Mouse (Mus musculus): Measurements from ENCODE around the gene Ssh1. TPM values are rescaled to one million over a fixed set of nuclear protein-coding genes. Genes with fewer than 3 reads are reported as not detected.
A peak's percentile ranks its signal among the peaks of the same experiment; 100 is the strongest.

The Ssh1 gene
- total and polyA plus RNA-seq, 2 experiments from 2014 or later, result 10.4 to 11.5 TPM

DNA sequence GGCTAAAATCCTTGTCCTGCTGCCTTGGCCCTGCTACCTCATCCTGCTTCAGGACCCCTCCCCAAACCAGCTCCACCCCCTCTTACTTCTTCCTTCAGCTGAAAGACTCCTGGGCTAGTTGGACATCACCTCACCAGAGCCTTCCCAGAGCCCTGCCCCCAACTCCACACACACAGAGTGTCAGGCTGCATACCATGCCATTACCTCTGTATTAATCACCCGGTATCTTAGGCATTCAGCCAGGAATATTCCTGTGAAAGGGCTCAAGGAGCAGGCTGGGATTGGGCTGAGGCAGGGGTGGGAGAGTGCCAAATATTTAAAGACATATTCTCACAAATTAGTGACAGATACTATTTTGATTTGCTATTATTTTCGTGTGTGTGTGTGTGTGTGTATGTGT is 2.8 kb upstream of the Ssh1 start:
- ATAC-seq (no peak), DNase-seq (no peak)
- H3K27me3 ChIP-seq (ENCODE audit: insufficient read depth, low read length), result no peaks in the 10 kb centered on the region
- no peaks in the 10 kb centered on the region for H3K9me3 ChIP-seq (ENCODE audit: low read length)
- no peak overlapping the region for H3K9ac ChIP-seq
- H3K36me3 ChIP-seq (ENCODE audit: insufficient read depth), result no peaks in the 10 kb centered on the region
- H3K4me1 ChIP-seq (ENCODE audit: insufficient read depth), result peaks cover 11% of the 10 kb centered on the region; the same call in 1 of the 2 replicates
- no peak for TF ChIP-seq CTCF (IDR thresholded peaks at IDR 0.05; ENCODE audit: low read depth)
- no peak overlapping the region for H3K27ac ChIP-seq (ENCODE audit: low read depth, low read length)
- H3K4me2 ChIP-seq (ENCODE audit: low read depth), result no peak overlapping the region
- 35% methylated on average over 2 of the region's 2 CpGs for whole genome bisulfite sequencing
- no peak overlapping the region for H3K4me3 ChIP-seq (ENCODE audit: low read depth, low read length)

DNA sequence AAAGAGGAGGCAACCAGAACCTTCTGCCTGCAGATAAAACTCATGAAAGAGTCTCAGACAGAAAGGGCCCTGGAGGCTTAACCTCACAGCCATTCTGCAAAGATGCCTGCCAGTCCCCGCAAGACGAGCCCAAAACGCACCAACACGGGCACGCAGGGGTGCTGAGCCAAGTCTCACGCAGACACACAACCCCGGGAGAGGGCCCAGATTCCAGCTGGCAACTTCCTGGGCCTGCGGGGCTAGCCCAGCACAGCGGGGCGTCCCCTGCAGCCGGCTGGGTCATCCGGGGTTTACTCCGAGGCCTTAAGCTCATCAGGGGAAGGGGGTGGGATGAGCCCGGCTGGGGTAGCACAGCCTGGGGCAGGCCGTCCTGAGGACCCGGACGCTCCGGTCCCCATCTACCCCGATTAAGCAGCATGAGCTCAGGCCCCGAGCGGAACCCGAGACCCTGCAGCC is 635 bp downstream of the Ssh1 start:
- no peak; the same call in 1 of the 2 replicates for ATAC-seq
- 2% methylated on average over 22 of the region's 22 CpGs for WGBS
- H3K9me3 ChIP-seq (ENCODE audit: low read length), result no peaks in the 10 kb centered on the region
- peak overlapping the region; percentile 86 for H3K4me3 ChIP-seq (ENCODE audit: low read depth, low read length)
- DNase-seq, result peak; percentile 78
- peak overlapping the region; percentile 96 for H3K27ac ChIP-seq (ENCODE audit: low read depth, low read length)
- peaks cover 11% of the 10 kb centered on the region; the same call in 1 of the 2 replicates for H3K4me1 ChIP-seq (ENCODE audit: insufficient read depth)
- no peak for TF ChIP-seq CTCF (IDR thresholded peaks at IDR 0.05; ENCODE audit: low read depth)
- peak overlapping the region; percentile 92 for H3K9ac ChIP-seq
- H3K27me3 ChIP-seq (ENCODE audit: insufficient read depth, low read length), result no peaks in the 10 kb centered on the region
- no peaks in the 10 kb centered on the region; the same call in 1 of the 2 replicates for H3K36me3 ChIP-seq (ENCODE audit: insufficient read depth)
- H3K4me2 ChIP-seq (ENCODE audit: low read depth), result peak overlapping the region; percentile 82

DNA sequence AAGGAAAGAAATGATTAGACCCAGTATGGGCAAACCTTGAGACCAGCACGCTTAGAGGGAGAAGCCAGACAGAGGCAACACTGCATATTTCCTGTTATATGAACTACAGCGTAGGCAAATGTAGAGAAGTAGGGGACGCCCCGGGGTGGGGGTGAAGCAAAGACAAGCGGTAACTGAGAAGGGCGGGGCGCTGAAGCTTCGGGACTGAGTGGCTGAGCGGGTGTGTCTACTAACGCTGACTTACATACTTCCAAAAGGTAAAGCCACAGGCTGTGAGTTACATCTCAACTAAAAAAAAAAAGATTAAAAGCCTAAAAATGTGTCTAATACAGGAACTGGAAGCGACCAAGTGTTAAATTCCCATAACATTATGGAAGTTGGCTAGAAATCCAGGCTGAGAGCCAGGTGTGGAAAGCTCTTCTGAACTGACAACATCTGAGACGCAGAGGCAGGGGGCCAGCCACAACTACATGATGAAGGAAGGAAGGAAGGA is 1.3 kb downstream of the Ssh1 start:
- H3K4me2 ChIP-seq (ENCODE audit: low read depth), result peak overlapping the region; percentile 82
- H3K4me3 ChIP-seq (ENCODE audit: low read depth, low read length), result peak overlapping the region; percentile 86
- H3K9me3 ChIP-seq (ENCODE audit: low read length), result no peaks in the 10 kb centered on the region
- H3K9ac ChIP-seq, result peak overlapping the region; percentile 92
- ATAC-seq (no peak), DNase-seq (peak; percentile 38)
- peak overlapping the region; percentile 96 for H3K27ac ChIP-seq (ENCODE audit: low read depth, low read length)
- H3K4me1 ChIP-seq (ENCODE audit: insufficient read depth), result peaks cover 11% of the 10 kb centered on the region; the same call in 1 of the 2 replicates
- H3K27me3 ChIP-seq (ENCODE audit: insufficient read depth, low read length), result no peaks in the 10 kb centered on the region
- WGBS, result 31% methylated on average over 12 of the region's 12 CpGs
- TF ChIP-seq CTCF (IDR thresholded peaks at IDR 0.05; ENCODE audit: low read depth), result no peak
- no peaks in the 10 kb centered on the region; the same call in 1 of the 2 replicates for H3K36me3 ChIP-seq (ENCODE audit: insufficient read depth)

DNA sequence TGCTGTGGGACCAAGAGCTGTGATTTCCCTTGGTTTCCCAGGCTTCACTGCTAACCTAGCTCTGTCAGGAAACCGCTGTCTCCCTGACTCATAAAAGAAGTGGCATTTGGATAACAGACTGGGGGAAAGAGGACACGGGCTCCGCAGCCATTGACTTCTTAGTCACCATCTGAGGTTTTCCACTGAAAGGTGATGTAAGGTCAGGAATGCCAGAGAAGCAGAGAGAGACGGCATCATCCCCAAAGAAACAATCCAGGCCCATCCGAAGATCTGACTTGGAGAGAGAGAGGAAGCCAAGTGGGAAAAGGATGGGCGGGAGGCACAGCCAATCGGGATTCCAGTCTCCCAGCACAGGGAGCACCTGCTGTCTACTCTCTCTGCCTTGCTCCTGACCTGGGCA is 2.6 kb downstream of the Ssh1 start:
- H3K36me3 ChIP-seq (ENCODE audit: insufficient read depth), result peaks cover 8% of the 10 kb centered on the region
- H3K27me3 ChIP-seq (ENCODE audit: insufficient read depth, low read length), result no peaks in the 10 kb centered on the region
- no peaks in the 10 kb centered on the region for H3K9me3 ChIP-seq (ENCODE audit: low read length)
- TF ChIP-seq CTCF (IDR thresholded peaks at IDR 0.05; ENCODE audit: low read depth), result no peak
- ATAC-seq (no peak), DNase-seq (no peak)
- H3K9ac ChIP-seq, result no peak overlapping the region
- peaks cover 11% of the 10 kb centered on the region; the same call in 1 of the 2 replicates for H3K4me1 ChIP-seq (ENCODE audit: insufficient read depth)
- no peak overlapping the region for H3K27ac ChIP-seq (ENCODE audit: low read depth, low read length)
- WGBS, result 69% methylated on average over 7 of the region's 7 CpGs
- no peak overlapping the region for H3K4me3 ChIP-seq (ENCODE audit: low read depth, low read length)
- 0 out of 2 replicates have a peak overlapping the region, but pooled peaks have one; percentile 82 for H3K4me2 ChIP-seq (ENCODE audit: low read depth)

DNA sequence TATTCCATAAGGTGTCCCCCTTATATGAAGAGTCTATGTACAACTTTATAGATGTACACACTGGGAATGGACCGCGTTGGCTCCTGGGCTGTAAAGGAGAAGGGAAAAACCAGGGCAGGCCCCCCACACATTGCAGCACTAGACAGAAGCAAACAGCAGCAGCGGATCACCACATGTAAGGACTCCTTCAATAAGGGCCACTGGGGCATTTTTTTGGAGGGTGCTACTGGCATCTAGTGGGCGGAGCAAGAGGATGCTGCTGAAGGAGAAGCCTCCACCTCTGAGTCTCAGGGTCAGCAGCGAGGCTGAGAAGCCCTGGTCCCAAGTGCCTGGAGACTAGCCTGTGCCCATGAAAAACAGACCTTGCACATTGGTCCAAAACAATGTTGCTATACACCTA is 3.1 kb downstream of the Ssh1 start:
- Histone ChIP-seq H3K36me3 (ENCODE audit: insufficient read depth) (peaks cover 9% of the 10 kb centered on the region), H3K4me3 (ENCODE audit: low read depth, low read length) (no peak overlapping the region), H3K27ac (ENCODE audit: low read depth, low read length) (no peak overlapping the region), H3K27me3 (ENCODE audit: insufficient read depth, low read length) (no peaks in the 10 kb centered on the region), H3K9me3 (ENCODE audit: low read length) (no peaks in the 10 kb centered on the region), H3K9ac (no peak overlapping the region), H3K4me1 (ENCODE audit: insufficient read depth) (peaks cover 11% of the 10 kb centered on the region; the same call in 1 of the 2 replicates), H3K4me2 (ENCODE audit: low read depth) (no peak overlapping the region)
- ATAC-seq, result no peak
- no peak for DNase-seq
- 87% methylated on average over 5 of the region's 5 CpGs for WGBS
- no peak for TF ChIP-seq CTCF (IDR thresholded peaks at IDR 0.05; ENCODE audit: low read depth)

DNA sequence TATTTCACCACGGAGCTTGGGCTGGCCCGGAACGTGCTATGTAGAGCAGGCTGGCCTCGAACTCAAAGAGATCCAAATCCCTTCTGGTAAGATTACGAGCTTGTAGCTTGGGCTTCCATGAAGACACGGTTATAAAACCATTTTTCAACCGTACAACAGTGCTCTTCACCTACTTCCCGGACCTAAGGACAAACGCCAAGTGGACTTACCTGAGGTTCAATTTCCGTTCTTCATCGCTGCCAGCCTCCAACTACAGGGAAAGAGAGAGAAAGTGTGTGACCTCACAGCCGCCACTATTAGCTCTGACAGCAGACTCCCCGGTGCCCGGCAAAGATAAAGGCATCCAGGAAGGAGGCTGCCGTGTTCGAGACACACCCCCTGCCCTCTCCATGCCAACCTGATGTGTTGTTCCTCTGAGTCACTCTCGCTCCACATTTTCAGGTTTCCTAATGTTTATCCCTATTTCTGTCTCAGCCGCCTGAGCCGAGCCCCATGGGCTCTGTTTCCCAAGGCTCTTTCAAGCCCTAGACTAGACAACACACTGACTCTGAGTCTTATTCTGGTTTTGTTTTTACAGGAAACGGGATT is 4.2 kb downstream of the Ssh1 start:
- DNase-seq (no peak), ATAC-seq (no peak)
- Histone ChIP-seq H3K9ac (no peak overlapping the region), H3K4me1 (ENCODE audit: insufficient read depth) (peaks cover 11% of the 10 kb centered on the region; the same call in 1 of the 2 replicates), H3K36me3 (ENCODE audit: insufficient read depth) (peaks cover 9% of the 10 kb centered on the region), H3K27ac (ENCODE audit: low read depth, low read length) (no peak overlapping the region), H3K4me3 (ENCODE audit: low read depth, low read length) (no peak overlapping the region), H3K27me3 (ENCODE audit: insufficient read depth, low read length) (no peaks in the 10 kb centered on the region), H3K9me3 (ENCODE audit: low read length) (no peaks in the 10 kb centered on the region), H3K4me2 (ENCODE audit: low read depth) (no peak overlapping the region)
- WGBS, result 85% methylated on average over 20 of the region's 20 CpGs
- TF ChIP-seq CTCF (IDR thresholded peaks at IDR 0.05; ENCODE audit: low read depth), result no peak

DNA sequence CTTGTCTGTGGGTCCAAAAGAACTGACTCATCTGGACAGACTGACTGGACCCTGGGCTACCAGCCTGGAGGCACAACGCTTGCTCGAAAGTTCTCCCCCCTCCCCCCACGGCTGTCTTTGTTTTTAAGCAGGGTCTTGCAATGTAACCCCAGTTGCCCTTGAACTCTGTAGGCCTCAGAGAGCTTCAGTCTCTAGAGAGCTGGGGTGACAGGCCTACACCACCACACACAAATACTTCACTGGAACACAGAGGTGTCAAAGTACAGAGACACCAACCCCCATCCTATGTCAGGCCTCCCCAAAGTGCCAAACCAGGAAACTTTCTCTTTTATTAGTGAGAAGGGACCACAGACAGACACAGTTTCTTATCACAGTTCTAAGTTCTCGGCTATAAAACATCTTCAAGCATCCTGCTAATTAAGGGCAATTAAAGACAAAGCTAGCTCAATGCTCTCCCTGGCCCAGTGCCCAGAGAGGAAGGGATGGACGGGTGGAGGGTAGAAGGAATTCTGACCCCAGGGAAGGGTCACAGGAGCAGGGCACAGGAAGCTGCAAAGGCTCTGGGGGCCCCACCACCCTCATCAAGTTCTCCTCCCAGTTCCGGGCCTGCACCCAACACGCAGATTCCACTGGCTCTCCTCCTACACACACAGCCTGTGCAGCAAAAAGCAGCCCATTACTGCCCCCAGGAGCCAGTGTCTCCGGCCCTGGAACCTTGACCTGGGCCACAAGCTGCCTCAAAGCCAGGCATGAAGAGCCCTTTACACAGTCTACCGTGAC is 7.3 kb downstream of the Ssh1 start:
- H3K4me1 ChIP-seq (ENCODE audit: insufficient read depth), result no peaks in the 10 kb centered on the region
- H3K9ac ChIP-seq, result no peak overlapping the region
- H3K4me3 ChIP-seq (ENCODE audit: low read depth, low read length), result no peak overlapping the region
- no peak overlapping the region for H3K4me2 ChIP-seq (ENCODE audit: low read depth)
- ATAC-seq, result no peak
- H3K9me3 ChIP-seq (ENCODE audit: low read length), result no peaks in the 10 kb centered on the region
- WGBS, result 50% methylated on average over 9 of the region's 9 CpGs
- TF ChIP-seq CTCF (IDR thresholded peaks at IDR 0.05; ENCODE audit: low read depth), result no peak
- no peak for DNase-seq
- peaks cover 14% of the 10 kb centered on the region for H3K36me3 ChIP-seq (ENCODE audit: insufficient read depth)
- H3K27me3 ChIP-seq (ENCODE audit: insufficient read depth, low read length), result no peaks in the 10 kb centered on the region
- H3K27ac ChIP-seq (ENCODE audit: low read depth, low read length), result no peak overlapping the region

All from forebrain, postnatal 0 days (tissue).